Mouse (Mus musculus) CD4-positive, CD25-positive, alpha-beta regulatory T cell, adult 4 months (primary cell): ENCODE results near the gene Fam24b. TPM values are rescaled to one million over a fixed set of nuclear protein-coding genes. Genes with fewer than 3 reads are reported as not detected.

ENCODE experiments used
- ATAC-seq: one replicate; pipeline ENCODE4 v1.8.0; 2017
- polyA plus RNA-seq, 2 experiments: library from polyadenylated mRNA; unstranded; fragments of 100-300 nt; shearing (Covaris generic); gene quantifications; one replicate each; pipeline ENCODE4 v1.2.1; 2017

The Fam24b gene
- not detected for polyA plus RNA-seq

DNA sequence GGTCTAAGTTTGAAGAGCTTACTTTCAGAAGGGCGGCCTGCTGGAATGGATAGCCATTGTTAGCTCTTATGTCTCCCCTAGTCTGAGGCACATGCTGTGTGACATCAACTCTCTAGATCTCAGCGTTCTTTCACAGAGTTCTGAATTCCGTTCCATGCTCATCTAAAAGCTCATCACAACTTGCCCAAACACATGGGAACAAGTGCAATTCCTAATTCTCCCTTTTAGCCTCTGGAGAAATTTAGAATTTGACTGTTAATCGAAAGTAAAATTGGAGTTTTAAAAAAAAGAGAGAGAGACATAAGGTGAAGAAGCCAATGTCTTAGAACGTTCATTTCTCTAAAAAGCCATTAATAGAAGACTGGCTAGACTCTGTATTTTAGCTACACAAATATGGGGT, at the start of gene Fam24b:
Gene Fam24b (minus strand): TSS at position 101 of the 400 bp plus-strand sequence.
- ATAC-seq: no peak

DNA sequence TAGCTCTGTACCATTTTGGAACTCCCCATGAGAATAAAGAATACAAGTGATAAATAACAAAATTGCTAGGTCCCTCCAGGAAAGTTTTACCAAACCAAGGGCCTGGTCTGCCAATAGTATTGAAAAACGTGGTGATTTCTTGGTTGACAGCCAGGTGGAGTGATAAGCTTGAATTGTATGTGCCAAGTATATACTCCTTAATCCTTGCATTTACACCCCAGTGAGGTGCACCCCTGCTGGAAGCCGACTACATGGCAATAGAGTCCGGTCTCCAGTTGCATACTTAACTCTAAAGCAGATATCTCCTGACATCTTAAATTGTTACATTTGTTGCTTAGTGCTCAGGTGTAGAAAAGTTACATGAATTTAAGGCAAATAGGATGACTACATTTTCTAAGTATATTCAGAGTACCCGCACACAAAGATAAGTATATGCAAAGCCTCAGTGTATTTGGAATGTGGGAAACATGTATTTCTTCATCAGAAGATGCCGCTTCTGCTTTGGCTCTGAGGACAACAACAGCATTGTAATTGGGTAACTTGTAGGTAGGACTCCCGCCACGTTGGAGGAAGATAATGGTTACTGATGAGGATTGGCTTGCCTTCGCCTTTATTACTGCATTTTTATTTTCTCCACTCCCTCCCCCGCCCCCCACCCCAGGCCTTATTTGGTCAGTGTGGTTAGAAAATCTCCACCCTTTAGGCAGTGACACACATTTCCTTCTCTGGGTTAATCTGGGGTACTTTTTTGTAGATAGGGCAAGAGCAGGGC, 42.8 kb upstream of the Fam24b start:
- no peak for ATAC-seq

DNA sequence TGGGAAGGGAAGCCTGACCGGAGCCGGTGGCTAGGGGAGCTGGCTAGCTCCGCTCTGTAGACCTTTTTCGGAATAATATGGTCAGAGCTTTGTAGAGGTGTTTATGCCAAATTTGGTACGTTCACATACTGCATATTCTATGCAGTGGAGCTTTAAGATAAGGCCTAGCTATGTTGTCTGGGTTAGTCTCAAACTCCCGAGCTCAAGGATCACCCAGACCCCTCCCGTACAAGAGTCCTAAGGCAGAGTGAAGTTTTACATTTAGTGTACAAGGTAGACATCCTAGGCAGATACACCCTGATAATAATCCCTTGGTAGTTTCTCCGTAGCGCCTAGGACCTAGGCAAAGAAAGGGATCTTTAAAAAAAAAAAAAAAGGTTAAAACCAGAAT, 42.1 kb upstream of the Fam24b start:
- ATAC-seq: no peak

DNA sequence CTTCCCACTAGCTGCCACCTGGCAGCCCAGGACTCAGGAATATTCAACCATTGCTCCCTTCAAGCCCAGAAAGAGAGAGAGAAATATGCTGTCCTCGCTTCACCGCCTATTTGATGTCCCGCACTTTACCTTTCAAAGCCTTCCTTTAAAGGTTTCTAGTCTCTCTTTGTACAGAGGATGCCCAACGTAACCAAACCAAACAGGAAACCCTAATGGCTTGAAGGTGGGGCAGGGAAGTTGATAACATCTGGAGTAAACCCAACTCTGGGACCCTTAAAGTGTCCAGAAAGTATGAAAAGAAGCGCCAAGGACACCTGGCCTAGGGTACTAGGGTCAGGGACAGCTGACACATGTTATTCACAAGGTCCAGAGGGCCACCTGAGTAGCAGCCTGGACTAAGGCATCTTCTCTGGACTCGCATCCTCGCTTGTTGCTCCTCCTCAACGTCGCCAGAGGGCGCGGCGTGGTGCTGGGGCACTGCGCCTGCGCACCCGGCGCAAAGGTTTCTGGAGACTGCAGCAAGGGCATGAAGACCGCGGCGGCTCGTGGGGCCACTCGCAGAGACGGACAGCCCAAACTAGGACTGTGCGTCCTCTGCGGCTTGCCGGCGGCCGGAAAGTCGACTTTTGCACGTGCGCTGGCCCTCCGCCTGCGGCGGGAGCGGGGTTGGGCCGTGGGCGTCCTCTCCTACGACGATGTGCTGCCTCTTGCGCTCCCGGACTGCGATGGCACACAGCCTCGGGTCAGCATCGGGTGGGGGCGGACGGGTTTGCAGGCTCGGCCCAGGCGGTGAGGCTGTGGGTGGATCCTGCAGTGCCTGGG, 41.5 kb upstream of the Fam24b start, which contains the start of gene Pstk:
Gene Pstk (plus strand): TSS at position 494 of the 822 bp plus-strand sequence.
- peak; percentile 90 for ATAC-seq

DNA sequence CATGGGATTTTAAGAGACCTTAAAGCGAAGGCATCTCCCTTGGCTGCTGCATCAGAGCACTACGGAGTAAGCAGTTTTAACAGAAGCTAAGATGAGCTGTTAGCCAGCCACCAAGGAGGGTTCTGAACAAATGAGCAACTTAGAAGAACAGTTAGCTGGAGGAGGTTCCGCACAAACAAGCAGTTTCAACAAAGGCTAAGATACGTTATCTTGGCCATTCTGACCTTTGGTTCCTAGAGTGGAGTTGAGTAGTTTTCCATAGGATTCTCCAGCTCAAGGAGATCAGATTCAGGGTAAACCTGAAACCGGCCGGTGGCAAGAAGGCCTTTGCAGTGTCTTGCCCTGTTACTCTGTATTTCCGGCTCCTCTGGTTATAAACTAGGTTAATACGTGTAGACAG, 34.8 kb upstream of the Fam24b start:
- no peak for ATAC-seq

DNA sequence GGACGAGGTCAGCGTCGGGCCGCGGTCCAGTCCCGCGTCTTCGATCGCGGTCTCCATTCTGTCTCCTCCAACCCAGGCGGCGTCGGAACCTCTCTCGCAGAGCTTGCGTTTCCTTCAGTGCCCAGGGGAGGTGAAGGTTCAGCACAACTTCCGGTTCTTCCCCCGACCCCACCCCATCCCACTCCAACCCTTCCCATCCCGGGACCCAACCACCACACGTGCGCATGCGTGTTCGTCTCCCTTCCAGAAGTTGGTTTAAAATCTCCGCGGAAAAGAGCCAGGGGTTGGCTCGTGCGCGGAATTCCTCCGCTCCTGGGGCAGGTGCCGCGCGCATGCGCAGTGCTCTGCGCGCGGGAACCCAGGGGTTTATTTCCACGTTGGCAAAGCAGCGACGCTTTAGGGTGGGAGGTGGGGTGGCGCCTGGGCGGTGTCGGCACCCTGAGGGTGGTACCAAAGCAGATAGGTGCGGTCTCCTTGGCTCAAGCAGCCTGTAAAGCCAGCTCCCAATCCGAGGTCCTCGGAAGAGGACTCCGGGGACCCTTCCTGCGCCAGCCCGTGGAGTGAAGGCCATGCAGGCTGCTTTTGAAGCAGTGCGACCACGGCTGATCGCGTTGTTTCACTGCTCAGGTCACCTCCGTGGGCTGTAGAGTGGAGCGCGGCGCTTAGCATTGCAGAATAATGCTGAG, 33.4 kb upstream of the Fam24b start, which contains the start of gene 2310057M21Rik:
Gene 2310057M21Rik (minus strand): TSS at position 145 of the 686 bp plus-strand sequence.
- ATAC-seq: peak; percentile 92

DNA sequence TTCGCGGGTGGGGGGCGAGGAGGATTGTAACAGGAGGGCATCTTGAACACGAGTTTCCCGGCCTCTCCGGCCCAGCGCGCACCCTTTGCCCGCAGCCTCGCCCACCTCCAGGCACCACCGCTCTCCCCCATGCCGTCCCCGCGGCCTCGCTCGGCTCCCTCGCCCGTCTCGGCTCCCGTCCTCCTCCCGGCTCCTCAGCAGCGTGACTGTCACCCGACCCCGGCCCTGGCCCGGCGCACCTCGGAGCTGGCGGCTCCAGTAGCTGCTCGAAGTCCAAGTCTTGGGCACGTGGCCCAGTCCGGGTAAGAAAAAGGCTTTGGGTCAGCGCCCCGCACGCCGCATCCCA, 32.9 kb upstream of the Fam24b start:
- ATAC-seq: peak; percentile 44

DNA sequence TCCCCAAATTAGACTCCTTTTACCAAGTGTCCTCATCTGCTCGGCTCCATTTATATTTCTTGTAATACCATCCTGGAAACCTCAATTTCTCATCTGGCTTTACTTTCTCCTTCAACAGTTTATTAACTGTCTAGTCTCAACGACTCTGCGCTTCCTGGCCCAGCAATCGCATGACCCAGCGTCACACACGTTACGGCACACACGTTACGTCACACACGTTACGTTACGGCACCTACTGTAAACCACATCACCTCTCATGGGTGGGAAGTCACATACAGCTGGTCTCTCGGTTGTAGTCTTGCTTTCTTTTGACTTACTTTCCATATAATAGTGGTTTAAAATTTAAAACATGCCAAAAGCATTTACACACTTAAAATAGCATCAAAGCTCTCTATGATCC, 26.8 kb upstream of the Fam24b start:
- no peak for ATAC-seq

DNA sequence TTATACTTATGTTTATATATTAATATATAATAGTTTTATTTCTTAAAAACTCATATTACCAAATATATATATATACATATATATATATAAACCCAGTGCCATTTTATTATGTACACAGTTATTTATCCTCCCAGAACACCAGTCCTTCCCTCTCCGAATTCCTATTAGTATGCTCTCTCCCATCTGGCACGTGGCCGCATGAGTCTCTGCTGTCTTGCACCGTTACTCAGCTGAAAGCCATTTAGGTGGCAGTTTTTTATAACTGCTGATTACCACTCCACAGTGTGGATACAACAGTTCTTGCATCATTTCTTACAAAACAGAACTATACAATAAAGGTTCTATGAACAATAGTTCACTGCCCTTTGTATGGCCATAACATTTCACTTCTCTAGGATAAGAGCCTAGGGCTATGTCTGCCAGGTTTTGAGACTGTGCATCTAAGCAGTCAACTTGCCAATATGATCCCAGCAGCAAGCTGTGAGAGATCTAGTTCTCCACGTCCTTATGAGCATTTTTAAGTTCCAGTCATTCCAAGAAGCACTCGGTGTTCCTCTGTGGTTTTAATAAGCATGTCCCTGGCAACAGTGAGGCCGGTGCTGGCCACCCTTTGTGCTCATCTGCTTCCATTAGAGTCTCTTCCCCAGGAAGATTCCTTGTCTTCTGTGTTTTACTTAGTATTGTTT, 16.7 kb upstream of the Fam24b start:
- ATAC-seq: no peak

DNA sequence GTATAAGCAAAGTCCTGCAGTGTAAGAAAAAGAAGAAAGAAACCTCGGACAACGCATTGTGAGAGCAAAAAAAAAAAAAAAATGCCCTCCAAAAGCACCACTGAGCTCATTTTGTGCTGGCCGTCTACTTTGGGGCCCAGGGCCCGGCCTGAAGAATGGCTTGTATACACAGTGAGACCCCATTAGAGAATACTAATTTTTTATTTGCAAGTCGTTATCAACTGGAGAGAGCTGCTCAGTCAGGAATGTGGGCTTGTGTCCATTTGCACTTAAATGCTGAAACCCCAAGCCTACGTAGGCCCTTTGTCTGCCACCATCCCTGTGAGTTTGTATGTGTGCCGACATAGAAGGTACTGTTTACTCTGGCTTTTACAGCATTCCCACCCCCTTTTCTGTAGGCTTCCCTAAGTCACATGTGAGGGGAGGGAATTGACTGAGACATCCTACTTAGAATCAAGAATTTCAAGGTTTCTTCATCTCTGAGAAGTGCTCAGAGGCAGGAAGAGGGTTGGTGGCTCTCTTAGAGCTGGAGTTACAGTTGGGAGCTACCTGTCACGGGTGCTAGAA, 8.3 kb upstream of the Fam24b start:
- ATAC-seq: no peak

DNA sequence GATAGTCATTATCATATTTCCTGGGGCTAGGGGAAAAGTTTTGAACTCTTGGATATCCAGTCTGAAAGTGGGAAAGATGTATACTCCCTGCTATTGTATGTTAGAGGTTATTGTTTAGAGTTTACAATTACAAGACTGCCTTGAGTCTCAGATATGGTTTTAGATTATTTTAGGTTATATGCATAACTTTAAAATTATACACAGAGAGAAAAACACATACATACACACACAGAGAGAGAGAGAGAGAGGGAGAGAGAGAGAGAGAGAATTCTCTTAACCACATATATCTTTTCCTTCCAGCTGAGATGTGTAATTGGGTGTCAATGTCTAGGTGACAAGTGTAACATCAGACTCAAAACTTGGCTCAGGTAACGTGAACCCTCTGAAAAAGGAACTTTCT, 4.2 kb upstream of the Fam24b start, which contains the start of gene Fam24a:
Gene Fam24a (plus strand): TSS at position 301 of the 400 bp plus-strand sequence.
- ATAC-seq: no peak

DNA sequence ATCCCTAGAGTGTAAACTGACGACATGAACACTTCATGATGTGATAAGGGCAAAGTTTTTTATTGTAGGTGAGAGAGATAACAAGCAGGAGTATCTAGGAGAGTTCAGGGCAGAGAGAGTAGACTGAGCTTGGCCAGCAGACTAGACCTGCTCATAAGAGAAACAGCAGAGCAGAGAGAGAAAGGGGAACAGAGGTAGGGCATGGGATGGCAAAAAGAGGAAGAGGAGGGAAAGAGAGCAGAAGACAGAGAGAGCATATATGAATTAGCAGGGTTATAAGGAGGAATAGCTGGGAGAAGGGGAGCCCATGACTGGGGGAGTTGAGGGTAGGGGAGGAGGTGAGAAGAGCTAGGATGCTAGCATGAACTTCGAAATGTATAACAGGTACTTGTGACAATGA, 2.4 kb upstream of the Fam24b start:
- no peak for ATAC-seq

DNA sequence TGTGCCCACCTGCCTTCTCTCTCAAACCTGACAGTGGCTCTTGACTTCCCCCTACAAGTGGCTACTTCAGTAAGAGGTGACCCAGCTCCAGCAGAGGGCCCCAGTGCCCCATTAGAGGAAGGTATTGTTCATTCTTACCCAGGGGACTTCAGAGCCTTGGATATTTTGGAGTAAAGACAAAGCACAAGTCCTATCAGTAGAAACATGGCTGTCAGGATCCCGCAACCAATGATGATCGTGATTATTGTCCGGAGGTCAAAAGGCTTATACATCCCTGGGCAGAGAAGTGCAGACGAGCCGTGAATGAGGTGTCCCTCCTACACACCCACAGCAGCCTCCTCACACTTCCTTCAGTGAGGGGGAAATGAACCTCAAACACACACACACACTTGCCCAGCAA, 2.3 kb downstream of the Fam24b start:
- no peak for ATAC-seq

DNA sequence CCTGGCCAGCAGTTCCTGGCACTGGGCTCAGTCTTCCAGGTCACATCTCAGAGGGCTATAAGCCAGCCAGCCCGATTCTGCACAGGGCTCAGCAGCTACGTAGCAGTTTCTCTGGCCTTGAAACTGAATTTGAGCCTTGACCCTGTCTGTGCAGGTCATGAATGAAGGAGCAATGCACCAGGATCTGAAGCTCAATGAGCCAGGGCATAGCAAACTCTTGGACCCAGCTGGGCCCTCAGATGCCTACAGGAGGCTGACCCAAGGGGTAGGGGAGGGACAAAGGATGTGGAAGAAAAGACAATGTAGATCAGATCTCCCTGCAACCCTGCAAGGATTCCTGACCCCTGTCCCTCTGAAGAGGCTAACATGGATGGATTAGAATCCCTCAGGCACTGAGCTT, 7.1 kb downstream of the Fam24b start, which contains the start of gene Cuzd1:
Gene Cuzd1 (minus strand): TSS at position 101 of the 400 bp plus-strand sequence.
- ATAC-seq: no peak

DNA sequence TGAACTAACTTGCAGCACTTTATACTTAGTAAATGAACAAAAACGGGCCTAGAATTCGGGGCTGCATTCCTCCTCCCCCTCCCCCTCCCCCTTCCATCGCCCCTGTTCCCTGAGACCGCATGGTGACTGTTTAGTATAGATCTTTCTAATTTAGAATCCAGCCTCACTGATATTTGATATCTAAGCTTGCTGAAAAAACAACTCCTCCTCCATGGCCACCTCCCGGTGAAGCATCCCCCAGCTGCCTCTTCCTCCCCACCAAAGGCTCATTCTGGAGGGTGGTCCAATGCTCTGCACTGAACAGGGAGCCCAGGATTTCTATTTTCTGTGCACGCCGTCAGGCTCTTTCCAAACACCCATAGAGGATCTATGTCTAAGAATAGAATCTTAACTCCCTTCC, 11.0 kb downstream of the Fam24b start:
- ATAC-seq: no peak

DNA sequence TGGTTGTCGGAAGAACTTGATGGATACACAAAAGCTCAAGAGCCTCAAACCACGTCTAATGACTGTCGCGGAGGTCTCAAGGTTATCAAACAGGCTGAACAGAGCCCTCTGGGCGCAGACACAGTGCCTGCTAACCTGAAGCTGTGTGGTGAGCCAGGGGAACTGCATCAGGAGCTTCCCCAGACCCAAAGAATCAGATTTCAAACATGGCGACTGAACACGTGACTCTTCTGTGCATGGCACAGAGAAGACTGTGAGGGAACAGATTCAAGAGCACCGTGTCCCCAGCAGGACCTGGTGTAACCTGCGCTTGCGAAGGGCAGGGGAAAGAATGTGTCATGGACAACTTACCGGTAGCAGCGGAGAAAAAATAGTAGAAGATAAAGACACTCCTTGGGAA, 11.7 kb downstream of the Fam24b start:
- no peak for ATAC-seq

DNA sequence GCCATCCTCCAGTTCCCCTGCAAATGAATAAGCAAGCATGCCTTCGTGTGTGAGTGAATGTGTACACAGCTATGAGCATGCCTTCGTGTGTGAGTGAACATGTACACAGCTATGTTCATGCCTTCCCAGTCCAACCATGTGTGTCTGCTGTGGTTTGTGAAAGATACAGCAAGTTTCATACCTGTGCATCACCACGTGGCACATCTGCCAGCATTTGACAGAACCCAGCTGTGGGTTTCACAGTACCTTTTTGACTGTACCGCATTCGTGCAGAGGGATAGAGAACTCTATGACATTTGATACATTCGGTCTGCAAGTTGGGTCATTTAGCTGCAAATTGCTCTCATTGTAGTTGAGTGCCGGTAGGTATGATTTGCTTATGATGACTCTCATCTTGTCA, 14.8 kb downstream of the Fam24b start:
- ATAC-seq: no peak

DNA sequence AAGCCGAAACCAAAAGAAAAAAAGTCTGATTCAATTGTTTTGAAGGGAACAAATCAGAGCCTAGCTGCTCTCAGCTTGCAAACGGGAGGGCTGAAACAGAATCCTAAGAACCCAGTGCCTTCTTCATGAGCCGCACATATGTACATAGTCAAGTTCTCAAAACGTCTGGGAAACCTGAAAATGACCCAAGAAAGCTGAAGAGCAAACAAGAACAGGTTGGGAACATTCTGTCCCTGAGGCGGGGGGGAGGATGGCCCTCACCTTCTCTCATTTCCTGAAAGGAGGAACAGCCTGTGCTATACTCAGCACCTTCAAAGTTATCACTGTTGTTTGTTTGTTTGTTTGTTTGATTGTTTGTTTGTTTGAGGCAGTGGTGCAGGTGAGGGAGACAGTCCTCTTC, 22.6 kb downstream of the Fam24b start:
- ATAC-seq: no peak

DNA sequence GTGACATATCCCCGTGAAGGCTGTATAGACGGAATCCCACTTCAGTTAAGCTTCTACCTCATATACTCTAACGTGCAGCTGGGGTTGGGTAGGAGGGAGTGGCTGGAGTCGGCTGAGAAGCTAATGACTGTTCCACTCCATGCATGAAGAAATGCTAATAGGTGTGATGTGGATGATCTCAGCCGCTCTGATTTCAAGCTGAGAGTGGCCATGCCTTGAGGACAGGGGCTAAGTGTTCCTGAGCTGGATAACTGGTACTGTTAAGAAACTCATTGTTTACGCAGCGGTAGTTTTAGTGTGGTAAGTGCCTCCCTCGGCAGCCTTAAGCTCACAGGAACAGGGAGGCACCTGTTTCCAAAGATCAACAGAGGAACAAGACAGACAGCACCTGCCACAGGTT, 26.0 kb downstream of the Fam24b start:
- ATAC-seq: no peak

DNA sequence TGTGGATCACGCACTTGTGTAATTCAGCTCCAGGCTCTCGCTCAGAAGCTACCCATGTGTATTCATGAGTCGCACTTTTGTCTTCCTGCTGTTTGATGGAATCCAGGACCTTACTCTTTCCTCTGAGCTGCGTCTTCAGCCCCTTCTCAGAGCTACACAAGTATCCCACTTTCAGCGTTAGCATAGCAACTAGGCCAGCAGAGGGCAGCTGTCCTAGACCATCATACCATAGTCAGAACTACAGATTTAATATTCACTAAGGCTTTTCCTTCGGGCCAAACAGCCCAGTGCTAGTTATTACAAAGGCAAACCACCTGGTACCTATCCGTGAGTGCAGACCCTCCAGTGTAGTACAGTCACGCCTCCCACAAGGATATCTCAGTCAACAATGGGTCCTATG, 32.2 kb downstream of the Fam24b start:
- no peak for ATAC-seq
